ENCODE assay signal across 13 mouse cellular contexts in genomic region chr14:17733077-17733778, GRCm38 (mm10).
"Had no signal": no experiment of that assay in that cellular context is flagged by ENCODE, and none has a peak within 500 bp of the region (broad histone marks: within the 10 kb centered on the region; RNA-seq: fewer than 3 reads in every experiment).

No protein-coding gene starts in this region.

- ATAC-seq: inflammation-experienced regulatory T-cells, adult 6 months; lung, postnatal 0 days had no signal

- H3K27ac ChIP-seq: left cerebral cortex, adult 2 months; limb, embryonic 10.5 days; liver, embryonic 15.5 days; macrophage; neural tube, embryonic 12.5 days had no signal

- H3K36me3 ChIP-seq: limb, embryonic 10.5 days; liver, embryonic 15.5 days; neural tube, embryonic 12.5 days had no signal

- DNase-seq: kidney, postnatal 25 days; lung, adult 2 months; thymus, adult 18-20 months; thymus, postnatal 14 days had no signal

- H3K4me1 ChIP-seq: liver, embryonic 15.5 days; megakaryocyte, embryonic 14.5 days had no signal

- H3K4me3 ChIP-seq: left cerebral cortex, adult 2 months; limb, embryonic 10.5 days; liver, embryonic 15.5 days; megakaryocyte, embryonic 14.5 days; neural tube, embryonic 12.5 days had no signal

- H3K9me3 ChIP-seq: limb, embryonic 10.5 days; liver, embryonic 15.5 days; megakaryocyte, embryonic 14.5 days; neural tube, embryonic 12.5 days had no signal

- H3K27me3 ChIP-seq: liver, embryonic 15.5 days; megakaryocyte, embryonic 14.5 days; neural tube, embryonic 12.5 days had no signal

- H3K4me2 ChIP-seq: liver, embryonic 11.5 days; liver, embryonic 15.5 days; neural tube, embryonic 12.5 days had no signal

- H3K9ac ChIP-seq: liver, embryonic 15.5 days; neural tube, embryonic 12.5 days had no signal
